Mouse (Mus musculus): ENCODE results near the gene Dlgap4. TPM values are rescaled to one million over a fixed set of nuclear protein-coding genes. Genes with fewer than 3 reads are reported as not detected.

Dlgap4 gene
- polyA plus RNA-seq, 1 experiment from 2014 or later: 78.6 TPM

- H3K4me2 ChIP-seq (replicated peaks; ENCODE audit: low read depth, low read length): no peak overlapping the region
- no peaks in the 10 kb centered on the region for H3K9me3 ChIP-seq (ENCODE audit: control insufficient read depth, low read length)
- peaks cover 14% of the 10 kb centered on the region; the same call in 1 of the 2 replicates for H3K4me1 ChIP-seq (ENCODE audit: control insufficient read depth, insufficient read depth, low read length)
- WGBS: 59% methylated on average over 4 of the region's 4 CpGs
- peaks cover 15% of the 10 kb centered on the region; the same call in 1 of the 2 replicates for H3K36me3 ChIP-seq (ENCODE audit: control insufficient read depth, insufficient read depth, low read length)
- H3K4me3 ChIP-seq (ENCODE audit: low read length): no peak overlapping the region
- ATAC-seq (ENCODE audit: low FRiP score, low TSS enrichment): no peak
- H3K27me3 ChIP-seq (ENCODE audit: control insufficient read depth, insufficient read depth, low read length): no peaks in the 10 kb centered on the region
- no peak overlapping the region for H3K27ac ChIP-seq (ENCODE audit: low read depth, low read length)
- no peak overlapping the region for H3K9ac ChIP-seq (ENCODE audit: low read depth, low read length)
Observed at GRCm38 (mm10) chr2:156741998-156742397, 128.5 kb downstream of the Dlgap4 start.

DNA sequence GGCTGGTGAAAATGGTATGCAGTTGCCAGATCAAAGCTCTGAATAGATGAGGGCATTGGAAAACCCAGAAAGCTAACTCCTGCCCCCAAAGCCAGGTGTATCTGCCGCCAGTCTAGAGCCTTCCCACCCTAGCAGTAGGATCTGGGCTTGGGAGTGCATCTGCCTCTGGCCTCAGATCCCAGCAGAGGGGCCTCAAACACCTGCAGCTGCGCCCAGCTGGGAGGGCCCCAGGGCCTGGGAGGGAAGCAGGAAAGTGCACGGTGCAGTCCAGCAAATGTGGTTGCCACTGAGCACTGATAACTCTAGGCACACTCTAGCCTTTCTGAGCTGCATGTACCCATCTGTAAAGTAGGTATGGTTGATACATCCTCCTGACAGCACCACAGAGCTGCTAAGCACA lies 129.7 kb downstream of the Dlgap4 start:
- Histone ChIP-seq H3K27me3 (ENCODE audit: control insufficient read depth, insufficient read depth, low read length) (no peaks in the 10 kb centered on the region), H3K27ac (ENCODE audit: low read depth, low read length) (no peak overlapping the region), H3K36me3 (ENCODE audit: control insufficient read depth, insufficient read depth, low read length) (peaks cover 22% of the 10 kb centered on the region), H3K4me3 (ENCODE audit: low read length) (no peak overlapping the region), H3K9me3 (ENCODE audit: control insufficient read depth, low read length) (no peaks in the 10 kb centered on the region), H3K4me1 (ENCODE audit: control insufficient read depth, insufficient read depth, low read length) (peaks cover 13% of the 10 kb centered on the region; the same call in 1 of the 2 replicates), H3K4me2 (replicated peaks; ENCODE audit: low read depth, low read length) (no peak overlapping the region), H3K9ac (ENCODE audit: low read depth, low read length) (no peak overlapping the region)
- ATAC-seq (ENCODE audit: low FRiP score, low TSS enrichment): no peak
- 61% methylated on average over 3 of the region's 3 CpGs for WGBS

GRCm38 (mm10) chr2:156744414-156744813 lies 130.9 kb downstream of the Dlgap4 start:
- Histone ChIP-seq H3K36me3 (ENCODE audit: control insufficient read depth, insufficient read depth, low read length) (peaks cover 32% of the 10 kb centered on the region), H3K4me1 (ENCODE audit: control insufficient read depth, insufficient read depth, low read length) (peaks cover 13% of the 10 kb centered on the region; the same call in 1 of the 2 replicates), H3K9ac (ENCODE audit: low read depth, low read length) (no peak overlapping the region), H3K4me2 (replicated peaks; ENCODE audit: low read depth, low read length) (no peak overlapping the region), H3K27me3 (ENCODE audit: control insufficient read depth, insufficient read depth, low read length) (no peaks in the 10 kb centered on the region), H3K4me3 (ENCODE audit: low read length) (no peak overlapping the region), H3K9me3 (ENCODE audit: control insufficient read depth, low read length) (no peaks in the 10 kb centered on the region), H3K27ac (ENCODE audit: low read depth, low read length) (no peak overlapping the region)
- no peak for ATAC-seq (ENCODE audit: low FRiP score, low TSS enrichment)
- 91% methylated on average over 5 of the region's 5 CpGs for WGBS

GRCm38 (mm10) chr2:156747315-156747714 lies 133.8 kb downstream of the Dlgap4 start:
- no peak for ATAC-seq (ENCODE audit: low FRiP score, low TSS enrichment)

GRCm38 (mm10) chr2:156749687-156750086 lies 136.2 kb downstream of the Dlgap4 start:
- H3K9ac ChIP-seq (ENCODE audit: low read depth, low read length): no peak overlapping the region
- no peak overlapping the region for H3K4me2 ChIP-seq (replicated peaks; ENCODE audit: low read depth, low read length)
- H3K27ac ChIP-seq (ENCODE audit: low read depth, low read length): no peak overlapping the region
- H3K27me3 ChIP-seq (ENCODE audit: control insufficient read depth, insufficient read depth, low read length): no peaks in the 10 kb centered on the region
- 90% methylated on average over 8 of the region's 8 CpGs for WGBS
- H3K4me3 ChIP-seq (ENCODE audit: low read length): no peak overlapping the region
- H3K36me3 ChIP-seq (ENCODE audit: control insufficient read depth, insufficient read depth, low read length): peaks cover 62% of the 10 kb centered on the region
- no peak for ATAC-seq (ENCODE audit: low FRiP score, low TSS enrichment)
- no peaks in the 10 kb centered on the region for H3K9me3 ChIP-seq (ENCODE audit: control insufficient read depth, low read length)
- no peaks in the 10 kb centered on the region for H3K4me1 ChIP-seq (ENCODE audit: control insufficient read depth, insufficient read depth, low read length)

More at GRCm38 (mm10) chr2:156747315-156747714, 133.8 kb downstream of the Dlgap4 start:
- Histone ChIP-seq H3K36me3 (ENCODE audit: control insufficient read depth, insufficient read depth, low read length) (peaks cover 48% of the 10 kb centered on the region), H3K4me2 (replicated peaks; ENCODE audit: low read depth, low read length) (no peak overlapping the region), H3K4me3 (ENCODE audit: low read length) (no peak overlapping the region), H3K27me3 (ENCODE audit: control insufficient read depth, insufficient read depth, low read length) (no peaks in the 10 kb centered on the region), H3K9me3 (ENCODE audit: control insufficient read depth, low read length) (no peaks in the 10 kb centered on the region), H3K27ac (ENCODE audit: low read depth, low read length) (no peak overlapping the region), H3K9ac (ENCODE audit: low read depth, low read length) (no peak overlapping the region), H3K4me1 (ENCODE audit: control insufficient read depth, insufficient read depth, low read length) (no peaks in the 10 kb centered on the region; the same call in 1 of the 2 replicates)
- WGBS: 84% methylated on average over 3 of the region's 3 CpGs

DNA sequence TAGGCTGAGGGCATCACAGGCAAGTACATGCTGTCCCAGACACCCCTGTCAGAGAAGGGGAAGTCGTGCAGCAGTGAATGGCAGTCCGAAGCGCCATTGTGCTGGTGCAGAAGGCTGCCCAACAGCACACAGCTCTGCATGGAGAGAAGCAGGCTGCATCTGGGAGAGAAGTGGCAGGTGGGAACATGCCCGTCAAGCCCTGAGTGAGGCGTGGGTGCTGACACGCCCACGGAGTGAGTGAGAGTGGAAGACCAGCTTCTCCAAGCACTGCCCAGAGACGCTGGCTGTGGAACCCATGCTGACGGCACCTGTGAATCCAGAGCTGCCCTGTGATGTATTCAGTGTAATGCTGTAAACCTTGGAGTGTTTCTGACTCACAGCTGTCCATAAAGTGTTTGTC lies 143.4 kb downstream of the Dlgap4 start:
- ATAC-seq (ENCODE audit: low FRiP score, low TSS enrichment): no peak
- 93% methylated on average over 9 of the region's 9 CpGs for WGBS
- Histone ChIP-seq H3K9ac (ENCODE audit: low read depth, low read length) (no peak overlapping the region), H3K27me3 (ENCODE audit: control insufficient read depth, insufficient read depth, low read length) (no peaks in the 10 kb centered on the region), H3K4me2 (replicated peaks; ENCODE audit: low read depth, low read length) (no peak overlapping the region), H3K36me3 (ENCODE audit: control insufficient read depth, insufficient read depth, low read length) (peaks cover 68% of the 10 kb centered on the region), H3K4me1 (ENCODE audit: control insufficient read depth, insufficient read depth, low read length) (peaks cover 2% of the 10 kb centered on the region; the same call in 1 of the 2 replicates), H3K4me3 (ENCODE audit: low read length) (no peak overlapping the region), H3K9me3 (ENCODE audit: control insufficient read depth, low read length) (peaks cover 6% of the 10 kb centered on the region; the same call in 1 of the 2 replicates), H3K27ac (ENCODE audit: low read depth, low read length) (no peak overlapping the region)

GRCm38 (mm10) chr2:156760843-156761505 lies 147.5 kb downstream of the Dlgap4 start:
- Histone ChIP-seq H3K4me2 (replicated peaks; ENCODE audit: low read depth, low read length) (no peak overlapping the region), H3K4me1 (ENCODE audit: control insufficient read depth, insufficient read depth, low read length) (peaks cover 7% of the 10 kb centered on the region), H3K27ac (ENCODE audit: low read depth, low read length) (no peak overlapping the region), H3K27me3 (ENCODE audit: control insufficient read depth, insufficient read depth, low read length) (no peaks in the 10 kb centered on the region), H3K4me3 (ENCODE audit: low read length) (no peak overlapping the region), H3K36me3 (ENCODE audit: control insufficient read depth, insufficient read depth, low read length) (peaks cover 74% of the 10 kb centered on the region), H3K9me3 (ENCODE audit: control insufficient read depth, low read length) (peaks cover 6% of the 10 kb centered on the region; the same call in 1 of the 2 replicates), H3K9ac (ENCODE audit: low read depth, low read length) (no peak overlapping the region)
- WGBS: 83% methylated on average over 5 of the region's 5 CpGs
- ATAC-seq (ENCODE audit: low FRiP score, low TSS enrichment): no peak

GRCm38 (mm10) chr2:156761521-156762278 lies 148.2 kb downstream of the Dlgap4 start:
- no peak overlapping the region for H3K4me3 ChIP-seq (ENCODE audit: low read length)
- peaks cover 6% of the 10 kb centered on the region; the same call in 1 of the 2 replicates for H3K9me3 ChIP-seq (ENCODE audit: control insufficient read depth, low read length)
- WGBS: 93% methylated on average over 17 of the region's 17 CpGs
- H3K27ac ChIP-seq (ENCODE audit: low read depth, low read length): no peak overlapping the region
- H3K4me1 ChIP-seq (ENCODE audit: control insufficient read depth, insufficient read depth, low read length): peaks cover 7% of the 10 kb centered on the region
- H3K27me3 ChIP-seq (ENCODE audit: control insufficient read depth, insufficient read depth, low read length): no peaks in the 10 kb centered on the region
- ATAC-seq (ENCODE audit: low FRiP score, low TSS enrichment): no peak
- H3K4me2 ChIP-seq (replicated peaks; ENCODE audit: low read depth, low read length): no peak overlapping the region
- no peak overlapping the region for H3K9ac ChIP-seq (ENCODE audit: low read depth, low read length)
- H3K36me3 ChIP-seq (ENCODE audit: control insufficient read depth, insufficient read depth, low read length): peaks cover 67% of the 10 kb centered on the region

DNA sequence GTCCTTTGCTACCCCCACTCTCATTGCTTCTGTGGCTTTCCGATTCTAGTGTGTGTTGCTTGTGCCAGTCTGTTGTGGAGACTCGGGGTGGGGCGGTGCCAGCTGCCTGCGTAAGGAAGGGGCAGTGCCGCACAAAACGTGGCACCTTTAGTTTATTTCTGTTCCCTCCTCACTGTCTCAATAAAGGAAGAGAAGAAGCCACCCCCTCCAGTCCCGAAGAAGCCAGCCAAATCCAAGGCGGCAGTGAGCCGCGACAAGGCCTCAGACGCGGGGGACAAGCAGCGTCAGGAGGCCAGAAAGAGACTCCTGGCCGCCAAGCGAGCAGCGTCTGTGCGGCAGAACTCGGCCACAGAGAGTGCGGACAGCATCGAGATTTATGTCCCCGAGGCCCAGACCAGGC lies 149.0 kb downstream of the Dlgap4 start:
- Histone ChIP-seq H3K4me3 (ENCODE audit: low read length) (no peak overlapping the region), H3K27ac (ENCODE audit: low read depth, low read length) (peak overlapping the region; percentile 24; the same call in 1 of the 2 replicates), H3K4me1 (ENCODE audit: control insufficient read depth, insufficient read depth, low read length) (peaks cover 7% of the 10 kb centered on the region), H3K4me2 (replicated peaks; ENCODE audit: low read depth, low read length) (no peak overlapping the region), H3K27me3 (ENCODE audit: control insufficient read depth, insufficient read depth, low read length) (no peaks in the 10 kb centered on the region), H3K9me3 (ENCODE audit: control insufficient read depth, low read length) (peaks cover 6% of the 10 kb centered on the region; the same call in 1 of the 2 replicates), H3K36me3 (ENCODE audit: control insufficient read depth, insufficient read depth, low read length) (peaks cover 59% of the 10 kb centered on the region), H3K9ac (ENCODE audit: low read depth, low read length) (no peak overlapping the region)
- WGBS: 42% methylated on average over 21 of the region's 21 CpGs
- ATAC-seq (ENCODE audit: low FRiP score, low TSS enrichment): no peak
